Mouse (Mus musculus): Measurements from ENCODE around the gene Tmprss15.

GRCm38 (mm10) chr16:79090997-79091396 is at the start of gene Tmprss15:
- TF ChIP-seq CTCF (IDR thresholded peaks at IDR 0.05) (no peak), POLR2A (IDR thresholded peaks at IDR 0.05; ENCODE audit: insufficient read depth, low read depth, low read length) (no peak), EP300 (IDR thresholded peaks at IDR 0.05; ENCODE audit: insufficient read depth, low read depth, low read length) (no peak)
